Mouse (Mus musculus): Measurements from ENCODE around the gene Olfr213. TPM values are rescaled to one million over a fixed set of nuclear protein-coding genes. Genes with fewer than 3 reads are reported as not detected.
"Not testable (repeated sequence)": the region's sequence is repeated elsewhere in the genome, so short reads cannot be mapped to it uniquely, and the experiment has no call there.

The Olfr213 gene
- not detected in 2 replicates for polyA plus RNA-seq (2016; fragmentation: Nextera tagmentation; extraction: Ambion mirVana)

DNA sequence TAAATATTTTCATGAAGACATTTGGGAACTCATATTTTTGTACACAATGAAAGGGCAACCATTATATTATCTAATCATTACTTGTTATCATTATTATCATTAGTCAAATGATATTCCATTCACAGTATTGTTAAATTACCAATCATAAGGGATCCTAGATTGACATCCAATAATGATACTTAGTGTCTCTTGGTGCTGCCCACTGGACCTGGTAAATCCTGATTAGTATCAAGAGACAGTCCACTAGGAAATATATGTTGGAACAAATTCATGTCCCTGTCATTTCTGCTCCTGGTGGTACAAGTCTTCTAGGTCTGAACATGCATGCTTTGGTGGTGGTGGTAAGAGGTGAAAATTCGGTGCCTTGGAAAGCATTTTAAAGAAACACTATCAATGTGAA, at the start of gene Olfr213:
TSS of gene Olfr213 (plus strand) at position 301 of the 400 bp plus-strand sequence.
- no peaks in the 10 kb centered on the region for H3K9me3 ChIP-seq
- H3K4me3 ChIP-seq = no peak within 1 kb of the TSS
- DNase-seq (ENCODE audit: extremely low spot score, low spot score) = no peak
- H3K36me3 ChIP-seq (replicated peaks) = no peaks in the 10 kb centered on the region
- H3K4me1 ChIP-seq = no peaks in the 10 kb centered on the region
- WGBS = 82% methylated on average over 1 of the region's 1 CpGs
- no peak within 1 kb of the TSS for H3K27ac ChIP-seq
- no peaks in the 10 kb centered on the region for H3K27me3 ChIP-seq (ENCODE audit: poor library complexity, severe bottlenecking)

DNA sequence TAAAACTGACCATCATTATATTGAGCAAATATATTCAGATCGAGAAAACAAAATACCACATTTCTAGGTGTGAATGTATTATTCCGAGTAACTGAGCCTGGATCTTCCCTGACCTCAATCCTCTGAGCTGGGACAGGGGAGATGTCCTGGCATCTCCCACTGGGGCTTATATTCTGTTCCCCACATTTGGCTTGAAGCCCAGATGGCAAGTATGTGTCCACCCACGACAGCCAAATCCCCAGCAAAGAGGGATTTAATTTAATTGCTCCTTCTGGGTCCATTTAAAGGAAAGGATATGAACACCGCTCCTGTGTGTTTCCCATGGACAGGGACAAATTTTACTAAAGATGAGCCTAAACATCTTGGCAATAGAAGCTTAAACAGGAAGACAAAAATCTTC, 49.5 kb upstream of the Olfr213 start, which contains the start of gene Olfr211:
TSS of gene Olfr211 (plus strand) at position 301 of the 400 bp plus-strand sequence.
- no peaks in the 10 kb centered on the region for H3K27me3 ChIP-seq (ENCODE audit: poor library complexity, severe bottlenecking)
- H3K4me1 ChIP-seq = no peaks in the 10 kb centered on the region
- 77% methylated on average over 4 of the region's 4 CpGs for WGBS
- no peak for DNase-seq (ENCODE audit: extremely low spot score, low spot score)
- H3K36me3 ChIP-seq (replicated peaks) = no peaks in the 10 kb centered on the region
- H3K4me3 ChIP-seq = no peak within 1 kb of the TSS
- no peaks in the 10 kb centered on the region for H3K9me3 ChIP-seq
- H3K27ac ChIP-seq = no peak within 1 kb of the TSS

DNA sequence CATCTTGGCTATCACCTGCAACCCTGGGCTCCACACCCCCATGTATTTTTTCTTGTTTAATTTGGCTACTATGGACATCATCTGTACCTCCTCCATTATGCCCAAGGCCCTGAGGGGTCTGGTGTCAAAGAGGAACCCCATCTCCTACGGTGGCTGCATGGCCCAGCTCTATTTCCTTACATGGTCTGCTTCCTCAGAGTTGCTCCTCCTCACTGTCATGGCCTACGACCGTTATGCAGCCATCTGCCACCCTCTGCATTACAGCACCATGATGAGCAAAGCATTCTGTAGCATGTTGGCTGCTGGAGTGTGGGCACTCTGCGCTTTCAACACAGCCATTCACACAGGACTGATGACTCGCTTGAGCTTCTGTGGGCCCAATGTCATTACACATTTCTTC, 44.5 kb upstream of the Olfr213 start:
- Histone ChIP-seq H3K36me3 (replicated peaks) (no peaks in the 10 kb centered on the region), H3K9me3 (no peaks in the 10 kb centered on the region), H3K4me3 (no peak overlapping the region), H3K4me1 (no peaks in the 10 kb centered on the region), H3K27me3 (ENCODE audit: poor library complexity, severe bottlenecking) (no peaks in the 10 kb centered on the region), H3K27ac (no peak overlapping the region)
- no peak for DNase-seq (ENCODE audit: extremely low spot score, low spot score)
- 85% methylated on average over 5 of the region's 5 CpGs for WGBS

DNA sequence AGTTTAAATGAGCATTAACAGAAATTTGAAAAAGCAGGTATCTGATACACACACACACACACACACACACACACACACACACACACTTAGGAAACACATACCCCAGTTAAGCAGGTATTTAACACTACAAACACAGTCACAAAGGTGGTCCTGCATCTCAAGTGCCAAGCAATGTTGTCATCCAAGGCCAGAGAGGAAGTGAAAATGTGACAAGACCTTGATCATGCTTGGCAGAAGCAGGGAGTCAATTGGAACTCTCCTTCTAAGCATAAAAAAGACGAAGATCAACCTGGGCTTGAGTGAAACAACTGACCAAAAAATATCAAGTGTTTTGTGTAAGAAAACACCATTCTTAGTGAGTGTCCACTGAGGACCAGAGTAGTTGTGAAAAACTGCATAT, 42.3 kb upstream of the Olfr213 start:
- Histone ChIP-seq H3K4me3 (no peak overlapping the region), H3K27me3 (ENCODE audit: poor library complexity, severe bottlenecking) (no peaks in the 10 kb centered on the region), H3K9me3 (peaks cover 1% of the 10 kb centered on the region; the same call in 1 of the 2 replicates), H3K27ac (no peak overlapping the region), H3K4me1 (no peaks in the 10 kb centered on the region), H3K36me3 (replicated peaks) (no peaks in the 10 kb centered on the region)
- WGBS = 83% methylated on average over 1 of the region's 1 CpGs
- DNase-seq (ENCODE audit: extremely low spot score, low spot score) = no peak

DNA sequence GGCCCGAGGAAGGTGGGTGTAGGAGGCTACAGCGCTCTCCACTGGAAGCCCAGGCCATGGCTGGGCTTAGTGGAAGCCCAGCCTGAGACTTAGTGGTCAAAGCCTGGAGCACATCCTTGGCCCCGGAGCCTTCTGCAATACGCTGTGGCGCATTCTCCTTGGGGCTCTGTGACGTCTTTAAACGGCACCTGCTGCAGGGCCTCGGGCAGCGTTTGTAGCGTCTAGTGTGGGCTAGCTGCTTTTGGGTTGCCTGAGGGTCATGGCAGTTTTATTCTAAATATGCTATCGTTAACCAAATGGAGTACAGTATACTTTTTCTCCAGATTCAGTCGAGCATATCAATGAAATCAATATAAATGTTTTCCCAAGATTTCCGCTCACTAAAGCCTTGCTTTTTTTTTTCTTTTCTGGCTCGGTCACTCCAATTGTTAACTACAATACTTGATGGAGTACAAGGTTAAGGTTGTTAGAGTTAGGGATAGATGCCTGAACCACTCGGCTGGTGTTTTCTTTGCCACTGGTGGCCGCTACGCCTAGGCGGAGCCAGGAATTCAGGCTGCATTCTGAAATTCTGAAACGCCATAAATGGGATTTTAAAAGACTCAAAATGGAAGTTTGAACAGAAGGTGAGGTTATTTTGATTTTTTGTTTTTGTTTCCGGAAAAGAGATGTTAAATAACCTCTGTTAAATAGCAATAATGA, 31.8 kb upstream of the Olfr213 start, which contains the start of gene Olfr212:
TSS of gene Olfr212 (plus strand) at position 215 of the 702 bp plus-strand sequence.
- H3K4me1 ChIP-seq; H3K4me3 ChIP-seq; H3K27me3 ChIP-seq (ENCODE audit: poor library complexity, severe bottlenecking); H3K27ac ChIP-seq; DNase-seq (ENCODE audit: extremely low spot score, low spot score); H3K36me3 ChIP-seq (replicated peaks): not testable (repeated sequence)
- WGBS = 94% methylated on average over 20 of the region's 20 CpGs
- peaks cover 34% of the 10 kb centered on the region for H3K9me3 ChIP-seq

DNA sequence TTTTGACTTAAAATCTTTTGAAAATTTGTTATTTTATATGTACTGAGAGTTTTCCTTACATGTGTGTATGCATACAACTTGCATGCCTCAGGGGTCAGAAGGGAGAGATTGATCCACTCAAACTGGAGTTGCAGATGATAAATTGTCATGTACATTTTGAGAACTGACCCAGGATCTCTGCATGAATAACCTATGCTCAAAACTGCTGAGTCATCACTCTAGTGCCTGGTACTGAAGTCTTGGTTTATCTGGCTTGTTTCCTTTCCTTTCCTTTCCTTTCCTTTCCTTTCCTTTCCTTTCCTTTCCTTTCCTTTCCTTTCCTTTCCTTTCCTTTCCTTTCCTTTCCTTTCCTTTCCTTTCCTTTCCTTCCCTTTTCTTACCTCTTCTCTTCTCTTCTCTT, 23.4 kb upstream of the Olfr213 start:
- Histone ChIP-seq H3K9me3 (no peaks in the 10 kb centered on the region), H3K4me3 (no peak overlapping the region), H3K27me3 (ENCODE audit: poor library complexity, severe bottlenecking) (no peaks in the 10 kb centered on the region), H3K36me3 (replicated peaks) (no peaks in the 10 kb centered on the region), H3K4me1 (no peaks in the 10 kb centered on the region), H3K27ac (no peak overlapping the region)
- DNase-seq (ENCODE audit: extremely low spot score, low spot score) = no peak

DNA sequence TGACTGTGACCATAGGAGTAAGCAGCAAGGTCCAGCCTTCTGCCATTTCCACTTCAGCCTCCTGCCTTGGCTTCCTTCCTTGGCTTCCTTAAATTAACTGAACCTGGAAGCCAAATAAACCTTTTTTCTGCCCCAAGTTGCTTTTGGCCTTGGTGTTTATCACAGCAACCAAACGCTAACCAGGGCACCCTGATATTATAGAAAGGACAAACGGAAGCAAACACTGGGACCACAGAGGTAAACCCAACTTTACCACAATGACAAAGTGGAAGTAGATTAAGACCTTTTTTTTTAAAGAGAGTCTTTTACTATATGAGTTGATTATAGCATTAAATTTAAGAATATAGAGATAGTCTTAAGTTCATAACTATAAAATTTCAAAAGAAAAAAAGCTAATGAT, 4.2 kb downstream of the Olfr213 start:
- Histone ChIP-seq H3K27me3 (ENCODE audit: poor library complexity, severe bottlenecking) (no peaks in the 10 kb centered on the region), H3K9me3 (no peaks in the 10 kb centered on the region), H3K36me3 (replicated peaks) (no peaks in the 10 kb centered on the region), H3K27ac (no peak overlapping the region), H3K4me3 (no peak overlapping the region), H3K4me1 (no peaks in the 10 kb centered on the region)
- 88% methylated on average over 2 of the region's 2 CpGs for WGBS
- no peak for DNase-seq (ENCODE audit: extremely low spot score, low spot score)

DNA sequence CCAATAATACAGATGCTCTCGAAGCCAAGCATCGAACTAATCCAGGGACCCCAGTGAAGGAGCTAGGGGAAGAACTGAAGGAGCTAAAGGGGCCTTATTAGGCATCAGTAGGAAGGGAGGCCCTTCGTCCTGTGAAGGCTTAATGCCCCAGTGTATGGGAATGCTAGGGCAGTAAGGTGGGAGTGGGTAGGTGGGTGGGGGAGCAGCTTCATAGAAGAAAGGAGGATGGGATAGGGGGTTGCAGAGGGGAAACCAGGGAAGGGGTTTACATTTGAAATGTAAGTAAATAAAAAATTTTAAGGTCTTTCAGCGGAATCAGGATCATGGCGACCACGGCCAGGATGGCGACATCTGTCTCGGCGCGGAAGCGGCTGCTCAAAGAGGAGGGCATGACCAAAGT, 12.6 kb downstream of the Olfr213 start, which contains the start of gene Gm5580:
TSS of gene Gm5580 (plus strand) at position 301 of the 400 bp plus-strand sequence.
- not testable (repeated sequence) for H3K9me3 ChIP-seq; H3K27me3 ChIP-seq (ENCODE audit: poor library complexity, severe bottlenecking); H3K4me3 ChIP-seq; H3K27ac ChIP-seq; H3K4me1 ChIP-seq; H3K36me3 ChIP-seq (replicated peaks); DNase-seq (ENCODE audit: extremely low spot score, low spot score)
- 96% methylated on average over 11 of the region's 11 CpGs for WGBS

DNA sequence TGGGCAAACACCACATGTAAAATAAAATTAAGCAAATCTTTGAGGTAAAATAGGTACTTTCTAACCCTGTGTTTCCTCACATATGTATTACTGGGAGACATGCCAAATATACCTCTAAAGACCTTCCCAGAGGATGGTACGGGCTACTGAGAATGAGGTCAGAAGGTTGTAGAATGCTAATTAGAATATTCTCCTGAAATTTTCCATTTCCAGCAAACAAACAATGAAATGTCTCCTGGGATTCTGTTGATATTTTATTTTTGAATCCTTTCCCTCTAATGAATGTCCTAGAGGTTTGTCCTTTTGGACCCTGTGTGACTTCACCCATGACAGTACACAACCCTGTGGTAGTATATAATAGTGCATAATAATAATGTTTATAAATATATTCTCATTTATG, 15.7 kb downstream of the Olfr213 start, which contains the start of gene Olfr214:
TSS of gene Olfr214 (plus strand) at position 301 of the 400 bp plus-strand sequence.
- Histone ChIP-seq H3K9me3 (no peaks in the 10 kb centered on the region), H3K27ac (no peak within 1 kb of the TSS), H3K36me3 (replicated peaks) (no peaks in the 10 kb centered on the region), H3K27me3 (ENCODE audit: poor library complexity, severe bottlenecking) (no peaks in the 10 kb centered on the region), H3K4me3 (no peak within 1 kb of the TSS), H3K4me1 (no peaks in the 10 kb centered on the region)
- no peak for DNase-seq (ENCODE audit: extremely low spot score, low spot score)
- WGBS = 85% methylated on average over 1 of the region's 1 CpGs

DNA sequence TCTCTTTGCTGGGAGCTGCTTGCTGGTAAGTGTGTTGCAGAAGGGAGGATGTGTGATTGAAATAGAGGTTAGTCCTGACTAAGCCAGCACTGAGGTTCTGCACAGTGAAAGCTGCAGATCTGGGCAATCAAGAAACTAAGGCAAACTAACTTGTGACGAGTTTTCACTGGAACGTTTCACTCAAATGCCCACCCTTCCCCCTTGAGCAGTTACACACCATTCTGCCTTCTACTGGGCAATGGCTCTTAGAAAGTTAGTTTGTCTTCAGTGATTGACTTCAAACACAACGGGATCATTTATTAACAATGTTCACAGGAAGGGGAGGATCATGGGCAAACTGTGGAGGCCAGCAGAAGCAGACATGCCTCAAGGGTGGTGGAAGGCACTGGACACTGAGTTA, 16.7 kb downstream of the Olfr213 start:
- Histone ChIP-seq H3K9me3 (no peaks in the 10 kb centered on the region), H3K4me1 (no peaks in the 10 kb centered on the region), H3K27me3 (ENCODE audit: poor library complexity, severe bottlenecking) (no peaks in the 10 kb centered on the region), H3K4me3 (no peak overlapping the region), H3K36me3 (replicated peaks) (no peaks in the 10 kb centered on the region), H3K27ac (no peak overlapping the region)
- 70% methylated on average over 3 of the region's 3 CpGs for WGBS
- no peak for DNase-seq (ENCODE audit: extremely low spot score, low spot score)

DNA sequence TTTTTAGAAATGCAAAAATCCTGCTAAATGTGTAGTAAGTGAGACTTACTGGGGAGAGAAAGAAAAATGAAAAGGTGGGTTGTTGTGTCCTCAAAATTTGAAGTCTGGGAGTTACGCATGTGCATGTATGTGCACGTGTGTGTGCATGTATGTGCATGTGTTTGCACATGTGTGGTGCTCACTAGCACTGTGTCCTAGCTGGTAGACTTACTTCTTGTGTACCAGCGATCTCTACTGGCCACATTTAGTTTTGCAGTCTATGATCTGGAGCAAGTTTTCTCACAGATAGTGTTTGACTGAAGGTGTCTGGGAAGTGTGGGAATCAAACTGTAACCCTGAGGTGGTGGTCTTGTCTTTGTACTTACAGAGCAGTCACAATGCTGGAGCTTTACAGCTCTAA, 31.6 kb downstream of the Olfr213 start:
- H3K27me3 ChIP-seq (ENCODE audit: poor library complexity, severe bottlenecking) = no peaks in the 10 kb centered on the region
- H3K4me1 ChIP-seq = no peaks in the 10 kb centered on the region
- 39% methylated on average over 3 of the region's 3 CpGs for WGBS
- H3K27ac ChIP-seq = no peak overlapping the region
- H3K9me3 ChIP-seq = no peaks in the 10 kb centered on the region
- no peak overlapping the region for H3K4me3 ChIP-seq
- no peaks in the 10 kb centered on the region for H3K36me3 ChIP-seq (replicated peaks)
- no peak for DNase-seq (ENCODE audit: extremely low spot score, low spot score)

DNA sequence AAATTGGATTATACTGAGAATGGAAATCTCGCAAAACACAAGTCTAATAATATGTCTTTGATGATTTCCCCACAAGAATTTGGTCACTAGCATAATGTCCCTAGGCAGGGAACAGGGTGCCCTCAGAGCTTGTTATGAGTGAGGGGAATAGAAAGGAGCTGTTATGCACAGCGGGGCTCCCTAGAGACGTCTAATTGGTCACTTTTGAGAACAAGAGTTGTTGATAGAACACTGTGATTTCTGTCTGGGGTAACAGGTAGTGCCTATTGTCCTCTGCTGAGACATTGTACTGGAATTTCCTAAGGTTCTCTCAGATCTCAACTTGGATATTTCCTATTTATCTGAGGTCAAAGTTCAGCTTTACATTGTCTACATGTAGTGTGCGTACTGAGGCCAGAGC, 45.8 kb downstream of the Olfr213 start, which contains the start of gene Olfr215:
TSS of gene Olfr215 (minus strand) at position 101 of the 400 bp plus-strand sequence.
- 65% methylated on average over 4 of the region's 4 CpGs for WGBS
- Histone ChIP-seq H3K27me3 (ENCODE audit: poor library complexity, severe bottlenecking) (no peaks in the 10 kb centered on the region), H3K36me3 (replicated peaks) (no peaks in the 10 kb centered on the region), H3K4me1 (0 out of 2 replicates have a peak, but pooled peaks cover 6% of the 10 kb centered on the region), H3K4me3 (no peak within 1 kb of the TSS), H3K9me3 (no peaks in the 10 kb centered on the region), H3K27ac (no peak within 1 kb of the TSS)
- DNase-seq (ENCODE audit: extremely low spot score, low spot score) = no peak
